Mouse (Mus musculus): ENCODE results near the gene 1700001J03Rik.
"Not testable (repeated sequence)": the region's sequence is repeated elsewhere in the genome, so short reads cannot be mapped to it uniquely, and the experiment has no call there.

1700001J03Rik gene

DNA sequence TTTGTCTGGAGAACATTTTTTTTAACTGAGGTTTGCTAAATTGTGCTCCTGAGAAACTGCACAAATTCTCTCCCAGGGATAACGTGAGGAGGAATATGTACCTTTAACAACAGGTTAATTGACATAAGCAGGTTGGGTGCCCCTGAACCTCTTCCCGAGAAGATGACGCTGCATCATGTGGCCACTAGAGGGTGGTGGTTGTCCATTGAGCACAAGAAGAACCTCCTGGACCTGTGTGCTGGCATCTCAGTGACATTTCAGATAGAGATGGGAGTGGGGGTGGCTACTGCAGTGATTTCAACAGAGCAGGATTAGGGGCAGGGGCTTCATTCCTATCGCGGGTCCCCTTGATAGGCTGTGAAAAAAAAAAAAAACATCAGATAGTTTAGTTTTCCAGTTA lies 2.3 kb upstream of the 1700001J03Rik start:
- peak; percentile 77 for DNase-seq

DNA sequence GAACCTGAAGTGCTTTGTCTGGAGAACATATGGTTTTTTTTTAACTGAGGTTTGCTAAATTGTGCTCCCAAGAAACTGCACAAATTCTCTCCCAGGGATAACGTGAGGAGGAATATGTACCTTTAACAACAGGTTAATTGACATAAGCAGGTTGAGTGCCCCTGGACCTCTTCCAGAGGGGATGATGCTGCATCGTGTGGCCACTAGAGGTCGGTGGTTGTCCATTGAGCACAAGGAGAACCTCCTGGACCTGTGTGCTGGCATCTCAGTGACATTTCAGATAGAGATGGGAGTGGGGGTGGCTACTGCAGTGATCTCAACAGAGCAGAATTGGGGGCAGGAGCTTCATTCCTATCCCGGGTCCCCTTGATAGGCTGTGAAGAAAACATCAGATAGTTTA lies 12.4 kb downstream of the 1700001J03Rik start:
- peak; percentile 56 for DNase-seq

DNA sequence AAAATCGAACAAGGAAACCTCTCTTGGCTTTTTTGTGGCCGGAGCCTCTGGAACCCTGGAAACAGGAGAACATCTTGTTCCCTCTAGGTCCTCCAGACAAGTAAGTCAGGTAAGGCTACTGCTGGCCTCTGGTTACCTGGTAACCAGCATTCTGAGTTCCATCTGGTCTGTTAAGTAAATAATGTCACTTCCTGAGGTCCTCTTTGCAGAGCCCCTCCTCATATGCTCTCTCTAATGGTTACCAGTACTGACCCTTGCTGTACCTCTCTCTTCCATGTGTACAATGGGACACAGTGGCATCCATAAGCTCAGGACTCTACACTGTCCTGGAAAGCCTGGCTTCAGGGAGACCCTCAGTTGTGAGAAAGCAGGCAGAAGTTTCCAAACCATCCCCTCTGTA lies 14.5 kb downstream of the 1700001J03Rik start, which contains the start of gene Gm6309:
TSS of gene Gm6309 (minus strand) at position 101 of the 400 bp plus-strand sequence.
- not testable (repeated sequence) for DNase-seq

DNA sequence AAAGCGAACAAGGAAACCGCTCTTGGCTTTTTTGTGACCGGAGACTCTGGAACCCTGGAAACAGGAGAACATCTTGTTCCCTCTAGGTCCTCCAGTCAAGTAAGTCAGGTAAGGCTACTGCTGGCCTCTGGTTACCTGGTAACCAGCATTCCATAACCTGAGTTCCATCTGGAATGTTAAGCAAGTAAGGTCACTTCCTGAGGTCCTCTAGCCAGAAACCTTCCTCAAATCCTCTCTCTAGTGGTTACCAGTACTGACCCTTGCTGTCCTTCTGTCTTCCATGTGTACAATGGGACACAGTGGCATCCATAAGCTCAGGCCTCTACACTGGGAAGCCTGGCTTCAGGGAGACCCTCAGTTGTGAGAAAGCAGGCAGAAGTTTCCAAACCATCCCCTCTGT lies 24.7 kb downstream of the 1700001J03Rik start, which contains the start of gene Gm5565:
TSS of gene Gm5565 (minus strand) at position 101 of the 400 bp plus-strand sequence.
- DNase-seq: not testable (repeated sequence)

DNA sequence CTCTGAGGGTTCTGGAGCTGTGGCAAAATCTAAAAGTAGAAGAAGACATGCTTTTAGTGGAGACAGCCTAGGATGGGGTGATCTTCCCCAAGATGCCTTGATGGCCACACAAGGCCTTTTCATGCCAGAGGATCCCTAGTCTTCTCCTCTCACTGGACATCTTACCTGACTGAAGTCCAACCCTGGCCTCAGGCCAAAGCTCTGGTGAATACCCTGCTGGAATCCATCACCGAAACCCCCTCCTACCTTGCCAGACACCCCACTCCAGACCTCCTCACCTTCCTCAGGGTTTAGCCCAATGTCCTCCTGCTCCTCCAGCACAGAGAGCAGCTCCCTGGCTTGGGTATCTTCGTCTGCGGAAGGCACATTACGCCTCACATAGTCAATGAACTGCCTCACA lies 26.8 kb downstream of the 1700001J03Rik start:
- not testable (repeated sequence) for DNase-seq

DNA sequence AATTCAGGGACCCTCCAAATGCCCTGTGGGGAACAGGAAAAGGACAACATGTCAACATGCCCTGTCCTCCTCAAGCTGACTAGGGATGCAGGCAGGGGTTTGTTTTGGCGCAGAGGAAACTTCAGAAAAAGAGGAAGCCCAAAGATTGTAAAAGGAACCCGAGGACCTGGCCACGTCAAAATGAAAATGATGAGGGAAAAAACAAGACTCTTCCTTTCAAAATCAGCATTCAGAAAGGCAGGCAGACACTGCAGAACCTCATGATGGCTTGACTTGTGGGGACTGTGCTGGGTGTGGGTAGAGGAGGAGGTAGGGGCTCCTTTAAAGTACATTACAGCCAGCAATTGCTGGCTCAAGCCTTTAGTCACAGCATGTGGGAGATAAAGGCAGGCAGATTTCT lies 34.6 kb downstream of the 1700001J03Rik start:
- no peak for DNase-seq

DNA sequence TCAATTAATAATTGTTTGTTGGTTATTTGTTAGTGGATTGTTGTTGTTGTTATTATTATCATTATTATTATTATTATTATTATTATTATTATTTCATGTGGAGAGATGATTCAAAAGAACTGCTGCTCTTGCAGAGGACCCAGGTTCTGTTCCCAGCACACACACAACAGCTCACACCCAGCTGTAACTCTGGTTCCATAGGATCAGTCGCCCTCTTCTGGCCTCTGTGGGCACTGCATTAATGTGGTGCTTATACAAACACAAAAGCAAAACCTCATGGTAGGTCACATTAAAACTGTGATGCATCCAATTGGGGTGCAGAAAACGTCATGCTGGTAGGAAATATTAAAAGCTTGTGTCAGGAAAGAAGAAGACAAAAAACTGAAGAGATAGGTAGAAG lies 37.2 kb downstream of the 1700001J03Rik start:
- no peak for DNase-seq
